Mouse (Mus musculus) frontal cortex, postnatal 25 days (tissue): ENCODE measurements around the gene Nop53.
A peak's percentile ranks its signal among the peaks of the same experiment; 100 is the strongest.

Experiments
- DNase-seq, 2 experiments: peaks; one replicate each; pipeline ENCODE4 v3.0.0; 2022; ENCODE audit warnings: low spot score in 2 of 2

Nop53 gene

GRCm38 (mm10) chr7:15945721-15946536, at the start of gene Nop53:
Gene Nop53, minus strand, starts transcription at chr7:15946074.
- peak; percentile 92 to 94 for DNase-seq

GRCm38 (mm10) chr7:15993789-15994188, 47.9 kb upstream of the Nop53 start:
- no peak for DNase-seq

- no peak for DNase-seq
These were observed 47.3 kb upstream of the Nop53 start for GRCm38 (mm10) chr7:15993152-15993551.

- DNase-seq, result no peak
These were observed 45.9 kb upstream of the Nop53 start for GRCm38 (mm10) chr7:15991764-15992163.

- DNase-seq, result no peak
These were observed 41.9 kb upstream of the Nop53 start for GRCm38 (mm10) chr7:15987661-15988356.

GRCm38 (mm10) chr7:15982729-15983407, 37.0 kb upstream of the Nop53 start:
- no peak for DNase-seq

- no peak for DNase-seq
These were observed 35.7 kb upstream of the Nop53 start for GRCm38 (mm10) chr7:15981538-15981937.

- peak in 1 of 2 experiments; percentile 43 for DNase-seq
These were observed 34.4 kb upstream of the Nop53 start for GRCm38 (mm10) chr7:15980246-15980645.

GRCm38 (mm10) chr7:15975904-15976303, 30.0 kb upstream of the Nop53 start:
- DNase-seq, result no peak

- DNase-seq, result no peak
These were observed 29.6 kb upstream of the Nop53 start for GRCm38 (mm10) chr7:15975451-15975850.

- peak; percentile 56 to 65 for DNase-seq
These were observed 28.8 kb upstream of the Nop53 start for GRCm38 (mm10) chr7:15974712-15975111.

- DNase-seq, result no peak
These were observed 26.4 kb upstream of the Nop53 start for GRCm38 (mm10) chr7:15972247-15972646.

GRCm38 (mm10) chr7:15969674-15970073, 23.8 kb upstream of the Nop53 start:
- DNase-seq, result no peak

GRCm38 (mm10) chr7:15968322-15968721, 22.4 kb upstream of the Nop53 start:
- DNase-seq, result no peak

- no peak for DNase-seq
These were observed 21.4 kb upstream of the Nop53 start, which contains the start of gene Ehd2 for GRCm38 (mm10) chr7:15967312-15967711. Gene Ehd2, minus strand, starts transcription at chr7:15967567.

- DNase-seq, result no peak
These were observed 20.6 kb upstream of the Nop53 start for GRCm38 (mm10) chr7:15966489-15966888.

- no peak for DNase-seq
These were observed 18.2 kb upstream of the Nop53 start for GRCm38 (mm10) chr7:15963798-15964652.

- DNase-seq, result no peak
These were observed 16.7 kb upstream of the Nop53 start for GRCm38 (mm10) chr7:15962311-15963288.

GRCm38 (mm10) chr7:15961798-15962197, 15.9 kb upstream of the Nop53 start:
- DNase-seq, result no peak

GRCm38 (mm10) chr7:15961239-15961638, 15.4 kb upstream of the Nop53 start:
- DNase-seq, result no peak
